Mouse (Mus musculus) midbrain, embryonic 13.5 days (tissue): ENCODE measurements around the gene Nosip. TPM values are rescaled to one million over a fixed set of nuclear protein-coding genes. Genes with fewer than 3 reads are reported as not detected.
"Not testable (repeated sequence)": the region's sequence is repeated elsewhere in the genome, so short reads cannot be mapped to it uniquely, and the experiment has no call there.

Experiments used
- ATAC-seq: fragments of 200-750 bp; cut with Nextera tagmentation; 2 replicates; pipeline ENCODE4 v1.8.0; 2017; ENCODE audit warnings: mild to moderate bottlenecking, moderate TSS enrichment, moderate library complexity
- H3K27ac ChIP-seq: fragments of 300-500 bp; sonication (generic); 2 replicates; pipeline ENCODE4 v1.5.1; 2015; ENCODE audit warnings: inconsistent platforms, mild to moderate bottlenecking, moderate library complexity
- H3K27me3 ChIP-seq: fragments of 300-500 bp; sonication (generic); 2 replicates; pipeline ENCODE4 v1.6.1; 2015; ENCODE audit warnings: mild to moderate bottlenecking, inconsistent platforms
- H3K36me3 ChIP-seq: fragments of 300-500 bp; sonication (generic); 2 replicates; pipeline ENCODE4 v1.6.1; 2015; ENCODE audit warnings: mild to moderate bottlenecking, inconsistent platforms
- H3K4me1 ChIP-seq: fragments of 300-500 bp; sonication (generic); replicated peaks from 2 replicates; pipeline ENCODE4 v1.6.1; 2015; ENCODE audit warnings: inconsistent platforms
- H3K4me2 ChIP-seq: fragments of 300-500 bp; sonication (generic); replicated peaks from 2 replicates; pipeline ENCODE4 v1.6.1; 2015; ENCODE audit warnings: moderate library complexity, mild to moderate bottlenecking, inconsistent platforms
- H3K4me3 ChIP-seq: fragments of 300-500 bp; sonication (generic); replicated peaks from 2 replicates; pipeline ENCODE4 v1.5.1; 2015; ENCODE audit warnings: mild to moderate bottlenecking, inconsistent platforms
- H3K9ac ChIP-seq: fragments of 300-500 bp; sonication (generic); replicated peaks from 2 replicates; pipeline ENCODE4 v1.6.1; 2015; ENCODE audit warnings: mild to moderate bottlenecking, inconsistent platforms
- H3K9me3 ChIP-seq: fragments of 300-500 bp; sonication (generic); 2 replicates; pipeline ENCODE4 v1.6.1; 2016; ENCODE audit warnings: mild to moderate bottlenecking, inconsistent platforms
- WGBS: fragments of 180-500 bp; shearing (Covaris S2); methylation state at CpG from one replicate; pipeline ENCODE4 v1.1.7; 2015; 5-methylcytosine and 5-hydroxymethylcytosine counted together
- polyA plus RNA-seq: library from polyadenylated mRNA; unstranded; fragments of >200 nt; fragmentation: Nextera tagmentation; extraction: Ambion mirVana; gene quantifications from 2 replicates; pipeline ENCODE4 v1.2.1, GENCODE M21; 2015

The Nosip gene
- 56.5 and 61.8 TPM in 2 replicates for polyA plus RNA-seq

DNA sequence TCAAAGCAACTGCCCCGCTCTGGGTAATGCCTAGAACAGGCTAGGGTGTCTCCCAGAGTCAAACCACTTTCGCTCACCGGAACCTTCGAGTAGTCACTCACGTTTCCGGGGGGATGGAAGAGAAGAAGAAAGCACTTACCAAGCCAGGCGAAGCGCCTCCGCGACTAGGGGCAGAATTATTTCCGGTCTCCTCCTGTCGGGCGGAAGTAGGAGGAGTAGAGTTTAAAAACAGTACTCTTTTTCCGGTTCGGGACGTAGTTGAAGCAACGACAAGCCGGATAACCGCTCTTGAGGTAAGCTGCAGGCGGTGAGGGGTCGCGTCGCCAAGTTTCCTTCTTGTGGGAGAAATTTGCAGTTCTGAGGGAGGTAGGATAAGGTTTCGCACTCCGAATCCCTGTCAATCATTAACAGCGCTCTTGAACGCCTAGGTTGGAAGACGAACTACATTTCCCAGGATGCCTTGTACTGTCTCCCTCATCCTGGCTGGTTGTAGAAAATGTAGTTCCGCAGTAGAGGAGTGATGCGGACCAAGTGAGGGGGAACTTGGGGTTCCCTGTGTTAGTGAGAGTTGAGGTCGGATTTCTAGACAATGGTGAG lies at the start of gene Nosip, which contains the start of gene Prrg2:
Gene Nosip (plus strand): TSS at position 191 of the 597 bp plus-strand sequence.
Gene Prrg2 (minus strand): TSS at position 439 of the 597 bp plus-strand sequence.
- Histone ChIP-seq H3K4me3 (peak within 1 kb of the TSS; percentile 70), H3K27me3 (no peaks in the 10 kb centered on the region), H3K4me1 (peaks cover 45% of the 10 kb centered on the region), H3K9ac (peak within 1 kb of the TSS; percentile 73), H3K27ac (peak within 1 kb of the TSS; percentile 89), H3K4me2 (peak within 1 kb of the TSS; percentile 62), H3K36me3 (no peaks in the 10 kb centered on the region), H3K9me3 (no peaks in the 10 kb centered on the region)
- WGBS = under 1% methylated on average over 31 of the region's 31 CpGs
- peak; percentile 90 for ATAC-seq

DNA sequence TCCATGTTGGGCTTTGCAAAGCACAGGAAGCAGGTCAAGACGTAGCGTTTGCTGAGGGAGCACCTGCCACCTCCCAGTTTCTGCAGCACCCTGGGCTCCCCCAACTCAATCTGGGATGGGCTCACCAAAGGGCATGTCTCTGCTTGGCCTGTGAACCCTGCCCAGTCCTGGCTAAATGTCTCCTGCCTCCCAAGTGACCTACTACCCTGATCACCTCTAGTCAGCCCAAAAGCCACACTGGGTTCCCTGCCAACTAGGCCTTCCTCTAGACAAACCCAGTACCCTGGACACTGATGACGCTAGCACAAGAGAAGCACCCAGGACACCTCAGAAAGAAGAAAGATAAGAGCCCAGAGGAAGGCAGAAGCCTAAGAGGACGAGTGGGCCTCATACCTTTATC lies 49.4 kb upstream of the Nosip start:
- H3K27ac ChIP-seq = no peak overlapping the region
- H3K9ac ChIP-seq = no peak overlapping the region
- H3K36me3 ChIP-seq = peaks cover 61% of the 10 kb centered on the region
- H3K4me1 ChIP-seq = peaks cover 35% of the 10 kb centered on the region
- no peak for ATAC-seq
- H3K9me3 ChIP-seq = no peaks in the 10 kb centered on the region
- WGBS = 89% methylated on average over 4 of the region's 4 CpGs
- H3K4me2 ChIP-seq = no peak overlapping the region
- H3K27me3 ChIP-seq = no peaks in the 10 kb centered on the region
- H3K4me3 ChIP-seq = no peak overlapping the region

DNA sequence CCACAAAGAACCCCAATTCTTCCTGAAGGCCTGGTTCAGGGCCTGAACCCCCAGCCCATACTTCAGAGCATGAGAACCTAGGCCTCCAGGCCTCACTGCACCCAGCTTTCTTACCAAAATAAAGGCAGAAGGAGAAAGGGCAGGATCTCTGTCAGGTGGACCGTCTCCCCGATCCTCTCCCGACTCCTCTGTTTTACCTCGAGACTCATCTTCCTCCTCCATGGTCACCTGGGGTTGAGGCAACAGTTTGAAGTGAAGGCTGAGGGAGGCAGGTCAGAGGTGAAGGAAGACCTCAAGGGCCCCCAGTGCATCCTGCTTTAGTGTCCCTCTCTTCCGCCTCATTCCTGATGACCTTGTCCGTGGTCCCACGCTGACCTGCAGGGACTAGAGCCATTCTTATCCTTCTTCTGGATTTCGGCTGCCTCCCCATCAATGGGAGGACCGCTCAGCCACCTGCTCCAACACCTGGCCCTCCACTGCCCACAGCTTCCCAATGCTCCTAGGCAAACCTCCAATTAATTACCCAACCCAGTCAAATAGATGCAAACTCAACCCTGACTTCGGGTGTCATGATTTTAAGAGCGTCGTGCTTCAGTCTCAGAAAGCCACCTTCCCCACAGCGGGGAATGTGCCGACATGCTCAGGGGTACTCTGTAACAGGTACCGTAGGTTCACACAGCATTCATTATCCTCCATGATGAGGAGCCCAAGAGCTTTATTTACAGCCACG lies 48.7 kb upstream of the Nosip start:
- Histone ChIP-seq H3K36me3 (peaks cover 54% of the 10 kb centered on the region), H3K9ac (no peak overlapping the region; the same call in 1 of the 2 replicates), H3K4me2 (no peak overlapping the region), H3K9me3 (no peaks in the 10 kb centered on the region), H3K27me3 (no peaks in the 10 kb centered on the region), H3K27ac (no peak overlapping the region), H3K4me1 (peaks cover 42% of the 10 kb centered on the region), H3K4me3 (no peak overlapping the region)
- 95% methylated on average over 16 of the region's 16 CpGs for WGBS
- ATAC-seq = no peak

DNA sequence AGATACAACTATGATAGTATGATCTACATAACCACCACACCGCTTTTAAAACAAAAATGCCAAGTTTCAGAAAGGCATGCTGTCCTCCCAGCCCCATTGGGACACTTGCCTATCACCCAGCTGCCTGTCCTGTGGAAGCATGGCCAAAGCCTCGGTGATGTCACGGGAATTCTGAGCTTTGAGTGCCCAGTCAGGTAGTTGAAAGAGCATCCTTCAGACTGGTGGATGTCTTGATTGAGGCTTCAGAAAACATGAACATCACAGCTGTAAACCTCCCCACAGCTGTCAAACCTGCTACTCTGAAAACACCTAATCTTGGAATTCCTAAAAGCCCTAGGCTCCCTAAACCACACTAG lies 48.2 kb upstream of the Nosip start:
- Histone ChIP-seq H3K4me3 (no peak overlapping the region), H3K4me2 (peak overlapping the region; percentile 89), H3K9ac (peak overlapping the region; percentile 93; the same call in 1 of the 2 replicates), H3K36me3 (peaks cover 49% of the 10 kb centered on the region), H3K4me1 (peaks cover 42% of the 10 kb centered on the region), H3K27me3 (no peaks in the 10 kb centered on the region), H3K27ac (no peak overlapping the region), H3K9me3 (no peaks in the 10 kb centered on the region)
- 95% methylated on average over 3 of the region's 3 CpGs for WGBS
- ATAC-seq = no peak

DNA sequence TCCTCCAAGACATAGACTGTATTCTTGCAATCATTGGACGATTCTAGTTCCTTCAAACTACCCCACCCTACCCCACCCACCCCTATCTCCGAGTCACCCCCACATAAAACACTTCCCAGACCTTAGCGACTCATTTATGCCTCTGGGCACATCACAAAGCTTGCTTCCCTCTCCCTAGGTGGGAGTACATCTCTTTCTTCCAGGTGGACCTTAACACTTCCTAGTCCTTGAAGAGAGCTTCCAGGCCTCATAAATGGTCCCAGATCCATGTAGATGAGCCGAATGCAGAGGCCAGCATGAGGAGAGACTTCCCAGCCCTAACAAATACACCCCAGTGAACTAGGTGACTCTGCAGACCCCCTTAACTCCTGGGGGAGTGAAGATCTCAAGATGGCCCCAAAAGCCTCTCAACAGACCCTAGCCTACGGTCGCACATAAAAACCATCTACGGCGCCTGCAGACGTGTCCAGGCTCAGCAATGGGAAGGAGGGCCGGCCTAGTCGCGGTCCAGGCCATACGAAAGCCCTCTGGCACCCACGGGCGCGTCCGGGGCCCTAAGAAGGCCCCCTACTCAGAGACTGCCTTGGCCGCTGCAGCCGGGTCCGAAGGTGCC lies 46.8 kb upstream of the Nosip start:
- Histone ChIP-seq H3K9ac (peak overlapping the region; percentile 93), H3K27me3 (peaks cover 5% of the 10 kb centered on the region; the same call in 1 of the 2 replicates), H3K4me2 (peak overlapping the region; percentile 89), H3K4me3 (peak overlapping the region; percentile 95), H3K27ac (peak overlapping the region; percentile 79), H3K4me1 (peaks cover 42% of the 10 kb centered on the region), H3K9me3 (no peaks in the 10 kb centered on the region), H3K36me3 (peaks cover 35% of the 10 kb centered on the region)
- no peak for ATAC-seq
- WGBS = 3% methylated on average over 20 of the region's 20 CpGs

DNA sequence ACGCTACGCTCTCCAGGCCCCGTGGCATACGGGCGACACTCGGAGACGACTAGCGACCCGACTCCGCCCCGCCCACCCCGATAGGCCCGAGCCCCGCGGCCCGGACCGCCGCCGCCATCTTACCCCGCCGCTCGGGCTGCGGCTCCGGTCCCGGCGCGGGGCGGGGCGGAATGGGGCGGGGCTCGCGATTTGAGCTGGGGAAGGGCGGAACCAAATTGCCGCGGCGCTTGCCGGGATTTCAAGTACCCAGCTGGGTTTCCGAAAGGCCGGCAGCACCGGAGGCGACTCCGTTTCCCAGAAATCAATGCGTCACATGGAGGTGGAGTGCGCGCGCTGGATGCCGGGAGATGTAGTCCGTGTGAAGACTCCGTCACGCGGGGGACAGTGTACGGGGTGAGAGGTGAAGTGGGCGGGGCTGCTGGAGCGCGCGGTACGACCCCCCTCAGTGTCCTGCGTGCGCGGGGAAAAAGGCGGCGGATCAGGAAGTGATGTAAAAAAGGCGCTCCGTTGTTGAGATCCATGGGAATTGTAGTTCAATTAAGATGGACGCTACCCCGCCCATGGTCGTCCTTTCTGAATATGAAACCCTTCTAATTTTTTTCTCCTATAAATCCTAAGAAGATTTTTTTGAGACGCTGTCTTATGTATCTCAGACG lies 46.1 kb upstream of the Nosip start, which contains the start of gene Scaf1:
Gene Scaf1 (minus strand): TSS at position 407 of the 656 bp plus-strand sequence.
- H3K9ac ChIP-seq = peak within 1 kb of the TSS; percentile 93
- H3K4me3 ChIP-seq = peak within 1 kb of the TSS; percentile 95
- under 1% methylated on average over 66 of the region's 69 CpGs for WGBS
- H3K27me3 ChIP-seq = peaks cover 7% of the 10 kb centered on the region; the same call in 1 of the 2 replicates
- peak within 1 kb of the TSS; percentile 80 for H3K27ac ChIP-seq
- peak; percentile 92 for ATAC-seq
- H3K9me3 ChIP-seq = no peaks in the 10 kb centered on the region
- peaks cover 42% of the 10 kb centered on the region for H3K4me1 ChIP-seq
- H3K36me3 ChIP-seq = peaks cover 29% of the 10 kb centered on the region
- H3K4me2 ChIP-seq = peak within 1 kb of the TSS; percentile 89

DNA sequence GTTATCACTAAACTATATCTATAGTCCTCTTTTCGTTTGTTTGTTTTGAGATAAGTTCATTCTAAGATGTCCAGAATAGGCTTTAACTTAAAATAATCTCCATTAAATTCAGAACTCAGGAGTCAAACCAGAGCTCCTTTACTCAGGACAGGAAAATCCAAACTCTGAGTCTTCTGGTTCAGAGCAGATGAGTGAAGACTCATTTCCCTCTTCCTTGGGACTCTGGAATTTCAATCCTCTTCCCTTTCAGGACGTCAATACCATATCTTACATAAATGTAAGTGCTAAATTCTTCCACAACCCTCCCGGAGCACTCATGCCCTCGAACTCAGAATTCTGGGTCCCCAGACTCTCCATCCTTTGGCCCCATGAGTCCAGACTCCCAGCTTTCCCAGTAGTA lies 45.5 kb upstream of the Nosip start:
- ATAC-seq = no peak
- peaks cover 42% of the 10 kb centered on the region for H3K4me1 ChIP-seq
- peak overlapping the region; percentile 71 for H3K9ac ChIP-seq
- peak overlapping the region; percentile 76 for H3K4me2 ChIP-seq
- peaks cover 7% of the 10 kb centered on the region; the same call in 1 of the 2 replicates for H3K27me3 ChIP-seq
- peak overlapping the region; percentile 95 for H3K4me3 ChIP-seq
- H3K36me3 ChIP-seq = peaks cover 23% of the 10 kb centered on the region
- H3K27ac ChIP-seq = peak overlapping the region; percentile 80
- no peaks in the 10 kb centered on the region for H3K9me3 ChIP-seq
- WGBS = 5% methylated on average over 4 of the region's 4 CpGs

DNA sequence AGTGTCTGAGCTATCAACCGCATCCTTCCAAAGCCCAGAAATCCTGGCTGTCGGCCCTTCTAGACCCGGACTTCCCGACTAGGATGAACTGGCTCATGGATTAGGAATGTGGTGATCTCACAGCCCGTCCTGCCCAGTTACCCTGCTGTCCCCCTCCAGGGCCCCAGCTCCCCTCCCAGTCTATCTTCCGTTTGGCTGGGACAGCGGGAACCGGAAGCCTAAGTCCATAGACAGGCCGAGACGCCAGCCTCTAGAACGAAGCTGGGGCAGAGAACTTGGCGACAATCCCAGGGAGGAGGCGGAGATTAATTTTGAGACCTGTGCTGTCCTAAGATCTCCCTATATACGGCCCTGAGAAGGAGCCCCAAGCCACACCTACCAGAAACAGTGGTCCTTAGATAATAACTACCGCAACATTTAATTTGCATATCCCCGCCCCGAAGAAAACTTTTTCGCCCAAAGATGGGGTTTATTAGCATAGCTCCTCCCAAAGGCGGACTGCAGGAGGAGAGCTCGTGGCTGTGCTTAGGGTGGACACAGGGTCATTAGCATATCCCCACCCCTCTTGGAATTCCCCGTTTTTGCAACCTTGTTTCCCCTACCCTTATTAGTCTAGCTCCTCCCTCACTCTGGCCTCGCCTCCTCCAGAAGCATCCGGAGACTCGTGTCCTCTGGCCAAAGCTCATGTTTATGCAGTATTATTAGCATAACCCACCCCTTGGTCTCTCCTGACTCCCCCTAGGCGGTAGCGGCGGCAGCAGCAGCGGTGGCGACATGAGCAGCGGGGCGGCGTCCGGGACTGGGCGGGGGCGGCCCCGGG lies 44.8 kb upstream of the Nosip start, which contains the start of gene Rras:
Gene Rras (plus strand): TSS at position 720 of the 820 bp plus-strand sequence.
- H3K9ac ChIP-seq = peak within 1 kb of the TSS; percentile 71
- H3K27ac ChIP-seq = peak within 1 kb of the TSS; percentile 80
- peaks cover 16% of the 10 kb centered on the region for H3K36me3 ChIP-seq
- H3K27me3 ChIP-seq = peaks cover 7% of the 10 kb centered on the region; the same call in 1 of the 2 replicates
- H3K4me1 ChIP-seq = peaks cover 42% of the 10 kb centered on the region
- peak within 1 kb of the TSS; percentile 76 for H3K4me2 ChIP-seq
- H3K4me3 ChIP-seq = peak within 1 kb of the TSS; percentile 95
- H3K9me3 ChIP-seq = no peaks in the 10 kb centered on the region
- 0% methylated on average over 36 of the region's 36 CpGs for WGBS
- ATAC-seq = peak; percentile 85

DNA sequence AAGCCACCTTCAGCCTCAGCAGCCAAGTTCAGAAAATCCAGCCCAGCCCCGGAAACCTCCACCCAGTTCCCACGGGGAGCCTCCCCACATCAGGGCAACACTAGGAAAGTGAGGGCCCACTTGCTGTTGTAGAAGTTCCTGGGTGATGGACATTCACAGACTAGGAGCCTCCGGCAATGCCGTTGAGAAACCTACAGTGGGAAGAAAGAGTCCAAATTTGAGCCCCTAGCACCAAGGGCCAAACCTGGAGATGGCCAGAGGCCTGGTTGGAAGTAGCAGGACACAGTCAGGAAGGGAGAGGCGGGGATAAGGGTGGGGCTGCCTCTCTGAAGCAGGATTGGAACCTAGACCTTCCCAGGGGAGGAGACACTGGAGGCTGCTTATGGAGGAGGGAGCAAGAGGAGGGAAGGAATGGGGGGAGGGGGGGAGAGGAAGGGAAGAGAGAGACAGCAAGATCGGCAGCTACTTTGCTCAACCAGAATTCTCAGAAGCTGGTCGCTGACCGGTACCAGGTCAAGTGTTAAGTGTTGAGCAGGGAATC lies 43.1 kb upstream of the Nosip start:
- Histone ChIP-seq H3K4me2 (peak overlapping the region; percentile 76; the same call in 1 of the 2 replicates), H3K4me1 (peaks cover 32% of the 10 kb centered on the region), H3K27ac (no peak overlapping the region), H3K9me3 (no peaks in the 10 kb centered on the region), H3K4me3 (no peak overlapping the region), H3K27me3 (peaks cover 7% of the 10 kb centered on the region; the same call in 1 of the 2 replicates), H3K9ac (no peak overlapping the region), H3K36me3 (no peaks in the 10 kb centered on the region)
- WGBS = 40% methylated on average over 8 of the region's 8 CpGs
- ATAC-seq = no peak

DNA sequence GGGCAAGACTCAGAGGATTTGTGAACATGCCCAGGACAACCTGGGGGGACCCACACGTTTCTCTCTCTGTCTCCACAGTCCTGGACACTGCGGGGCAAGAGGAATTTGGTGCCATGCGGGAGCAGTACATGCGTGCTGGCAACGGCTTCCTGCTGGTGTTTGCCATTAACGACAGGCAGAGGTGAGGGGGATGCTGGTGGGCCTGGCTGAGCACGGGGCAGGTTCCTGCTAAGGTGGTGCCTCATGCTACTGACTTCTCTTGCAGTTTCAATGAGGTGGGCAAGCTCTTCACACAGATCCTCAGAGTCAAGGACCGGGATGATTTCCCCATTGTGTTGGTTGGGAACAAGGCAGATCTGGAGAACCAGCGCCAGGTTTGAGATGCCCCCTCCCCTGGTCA lies 42.0 kb upstream of the Nosip start:
- Histone ChIP-seq H3K9ac (no peak overlapping the region), H3K4me2 (no peak overlapping the region), H3K36me3 (no peaks in the 10 kb centered on the region), H3K4me1 (peaks cover 21% of the 10 kb centered on the region), H3K4me3 (no peak overlapping the region), H3K27ac (no peak overlapping the region), H3K9me3 (no peaks in the 10 kb centered on the region), H3K27me3 (peaks cover 7% of the 10 kb centered on the region; the same call in 1 of the 2 replicates)
- WGBS = 81% methylated on average over 9 of the region's 9 CpGs
- no peak for ATAC-seq

DNA sequence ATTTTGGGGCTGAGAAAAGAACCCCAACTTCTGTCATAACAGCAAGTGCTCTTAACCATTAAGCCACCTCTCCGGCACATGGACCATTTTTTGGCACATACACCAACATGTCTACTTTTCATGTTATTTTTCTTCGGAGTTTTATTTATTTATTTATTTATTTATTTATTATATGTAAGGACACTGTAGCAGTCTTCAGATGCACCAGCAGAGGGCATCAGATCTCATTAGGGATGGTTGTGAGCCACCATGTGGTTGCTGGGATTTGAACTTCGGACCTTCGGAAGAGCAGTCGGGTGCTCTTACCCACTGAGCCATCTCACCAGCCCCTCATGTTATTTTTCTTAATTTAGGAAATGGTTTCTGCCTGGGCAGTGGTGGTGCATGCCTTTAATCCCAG lies 38.5 kb upstream of the Nosip start:
- not testable (repeated sequence) for H3K4me3 ChIP-seq, H3K9me3 ChIP-seq, H3K27ac ChIP-seq, H3K27me3 ChIP-seq, H3K9ac ChIP-seq, H3K4me2 ChIP-seq, ATAC-seq
- peaks cover 22% of the 10 kb centered on the region for H3K36me3 ChIP-seq
- 82% methylated on average over 5 of the region's 5 CpGs for WGBS
- H3K4me1 ChIP-seq = peaks cover 13% of the 10 kb centered on the region
